14 mouse cellular contexts compared by ENCODE assay signal in the genomic region with DNA sequence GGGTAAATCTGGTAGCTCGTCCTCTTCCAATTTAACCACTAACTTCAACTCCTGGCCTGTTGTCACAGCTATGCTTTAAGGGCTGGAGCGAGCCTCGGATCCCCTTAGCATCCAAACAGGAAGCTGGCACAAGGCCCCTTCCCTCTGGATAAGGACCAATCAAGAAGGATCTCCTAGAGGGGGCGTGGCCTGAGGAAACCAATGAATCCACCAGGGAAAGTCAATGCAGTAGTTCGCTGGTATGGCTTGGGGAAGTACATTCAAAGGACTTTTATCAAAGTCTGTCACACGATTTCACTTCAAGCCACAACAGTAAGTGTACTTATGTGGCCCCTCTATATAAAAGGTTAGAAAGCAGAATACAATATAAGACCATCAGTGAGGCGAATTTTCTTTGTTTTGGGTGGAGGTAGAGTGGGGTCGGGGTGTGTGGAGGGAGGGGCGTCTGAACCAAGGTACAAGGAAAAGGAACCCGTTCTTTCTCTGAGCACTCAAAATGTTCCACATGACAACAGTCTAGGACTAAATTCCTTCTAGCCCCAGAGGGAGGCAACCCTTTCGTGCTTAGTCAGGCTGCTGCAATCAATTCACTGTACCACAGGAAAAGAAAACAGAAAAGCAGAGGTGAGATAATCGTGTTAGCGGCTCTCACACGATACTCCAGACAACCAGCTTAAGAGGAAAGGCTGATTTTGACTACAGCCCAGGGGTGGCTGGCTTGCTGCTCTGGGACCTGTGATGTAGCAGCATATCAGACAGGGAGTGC. TPM values are rescaled to one million over a fixed set of nuclear protein-coding genes. Genes with fewer than 3 reads are reported as not detected.
A peak's percentile ranks its signal among the peaks of the same experiment; 100 is the strongest.
DNase-seq lines count a peak whose midpoint lies in the region; ATAC-seq and TF ChIP-seq lines count a peak whose summit lies in the region.
"Had no signal": no experiment of that assay in that cellular context is flagged by ENCODE, and none has a peak within 500 bp of the region (broad histone marks: within the 10 kb centered on the region; RNA-seq: fewer than 3 reads in every experiment).

No protein-coding gene starts in this region.

- DNase-seq in hindbrain, embryonic 11.5 days (ENCODE audit: low spot score) = peak; percentile 17
- DNase-seq in 3134 (ENCODE audit: extremely low read depth, insufficient read length, low spot score) = peak; percentile 34
- peak; percentile 27 for DNase-seq in embryonic facial prominence, embryonic 10.5 days (ENCODE audit: low spot score)
- DNase-seq in right cerebral cortex, postnatal 10 days (ENCODE audit: low spot score in 2 of 2) = no peak
- DNase-seq: cerebellum, postnatal 36 days; kidney, adult 9 months; thymus, adult 2 months had no signal

- 66% methylated on average over 14 of the region's 14 CpGs for WGBS in hindbrain, embryonic 11.5 days
- 64% methylated on average over 14 of the region's 14 CpGs for WGBS in hindbrain, embryonic 16.5 days
- WGBS in embryonic facial prominence, embryonic 10.5 days = 64% methylated on average over 14 of the region's 14 CpGs
- WGBS in midbrain, embryonic 13.5 days = 64% methylated on average over 14 of the region's 14 CpGs

- H3K27ac ChIP-seq in hindbrain, embryonic 11.5 days (ENCODE audit: low read depth, low read length) = no peak overlapping the region
- H3K27ac ChIP-seq in hindbrain, embryonic 16.5 days (ENCODE audit: low read depth, low read length) = no peak overlapping the region
- no peak overlapping the region for H3K27ac ChIP-seq in embryonic facial prominence, embryonic 10.5 days (replicated peaks)
- H3K27ac ChIP-seq in midbrain, embryonic 13.5 days = no peak overlapping the region
- H3K27ac ChIP-seq: forebrain, embryonic 12.5 days; limb, embryonic 13.5 days had no signal

- H3K9ac ChIP-seq in hindbrain, embryonic 11.5 days (ENCODE audit: low read depth, low read length) = no peak overlapping the region
- no peak overlapping the region for H3K9ac ChIP-seq in hindbrain, embryonic 16.5 days (ENCODE audit: low read depth, low read length)
- no peak overlapping the region for H3K9ac ChIP-seq in midbrain, embryonic 13.5 days (replicated peaks)
- H3K9ac ChIP-seq: forebrain, embryonic 12.5 days; limb, embryonic 13.5 days had no signal

- H3K4me2 ChIP-seq in hindbrain, embryonic 11.5 days (replicated peaks; ENCODE audit: low read depth, low read length) = no peak overlapping the region
- no peak overlapping the region for H3K4me2 ChIP-seq in hindbrain, embryonic 16.5 days (ENCODE audit: low read length)
- H3K4me2 ChIP-seq in midbrain, embryonic 13.5 days (replicated peaks) = no peak overlapping the region
- H3K4me2 ChIP-seq: forebrain, embryonic 12.5 days; limb, embryonic 13.5 days; midbrain, embryonic 11.5 days had no signal

- no peak for ATAC-seq in hindbrain, embryonic 11.5 days (ENCODE audit: low FRiP score)
- ATAC-seq in hindbrain, embryonic 16.5 days = no peak
- ATAC-seq in midbrain, embryonic 13.5 days = no peak
- ATAC-seq: Patski had no signal

- no peak overlapping the region for H3K4me3 ChIP-seq in hindbrain, embryonic 11.5 days (ENCODE audit: low read depth, low read length)
- H3K4me3 ChIP-seq in hindbrain, embryonic 16.5 days (ENCODE audit: low read length) = no peak overlapping the region
- H3K4me3 ChIP-seq in E14TG2a.4 (replicated peaks; ENCODE audit: low read length) = peak overlapping the region; percentile 41
- no peak overlapping the region for H3K4me3 ChIP-seq in embryonic facial prominence, embryonic 10.5 days
- H3K4me3 ChIP-seq in midbrain, embryonic 13.5 days (replicated peaks) = no peak overlapping the region
- H3K4me3 ChIP-seq: forebrain, embryonic 12.5 days; limb, embryonic 13.5 days had no signal

- no peak for TF ChIP-seq CTCF in E14TG2a.4 (conservative IDR thresholded peaks at IDR 0.05; ENCODE audit: low read length)

- no peaks in the 10 kb centered on the region for H3K27me3 ChIP-seq in hindbrain, embryonic 11.5 days (ENCODE audit: control insufficient read depth, insufficient read depth, low read length)
- H3K27me3 ChIP-seq in hindbrain, embryonic 16.5 days (replicated peaks; ENCODE audit: control insufficient read depth, insufficient read depth, low read length) = no peaks in the 10 kb centered on the region
- peaks cover 4% of the 10 kb centered on the region; the same call in 1 of the 2 replicates for H3K27me3 ChIP-seq in E14TG2a.4 (ENCODE audit: insufficient read depth, low read length)
- H3K27me3 ChIP-seq in embryonic facial prominence, embryonic 10.5 days (replicated peaks; ENCODE audit: low read depth, poor library complexity, severe bottlenecking) = no peaks in the 10 kb centered on the region
- no peaks in the 10 kb centered on the region for H3K27me3 ChIP-seq in midbrain, embryonic 13.5 days
- H3K27me3 ChIP-seq: limb, embryonic 13.5 days had no signal

- H3K9me3 ChIP-seq in hindbrain, embryonic 11.5 days (ENCODE audit: control insufficient read depth, low read length) = no peaks in the 10 kb centered on the region
- no peaks in the 10 kb centered on the region for H3K9me3 ChIP-seq in hindbrain, embryonic 16.5 days (ENCODE audit: control insufficient read depth, low read length)
- H3K9me3 ChIP-seq in E14TG2a.4 (ENCODE audit: low read length) = no peaks in the 10 kb centered on the region
- no peaks in the 10 kb centered on the region for H3K9me3 ChIP-seq in embryonic facial prominence, embryonic 10.5 days
- H3K9me3 ChIP-seq in midbrain, embryonic 13.5 days = no peaks in the 10 kb centered on the region
- H3K9me3 ChIP-seq: forebrain, embryonic 12.5 days; limb, embryonic 13.5 days had no signal

- no peaks in the 10 kb centered on the region for H3K36me3 ChIP-seq in hindbrain, embryonic 11.5 days (ENCODE audit: control insufficient read depth, insufficient read depth, low read length)
- no peaks in the 10 kb centered on the region for H3K36me3 ChIP-seq in hindbrain, embryonic 16.5 days (ENCODE audit: control insufficient read depth, insufficient read depth, low read length)
- no peaks in the 10 kb centered on the region for H3K36me3 ChIP-seq in E14TG2a.4 (ENCODE audit: insufficient read depth, low read length)
- no peaks in the 10 kb centered on the region for H3K36me3 ChIP-seq in embryonic facial prominence, embryonic 10.5 days (replicated peaks)
- H3K36me3 ChIP-seq in midbrain, embryonic 13.5 days = no peaks in the 10 kb centered on the region
- H3K36me3 ChIP-seq: forebrain, embryonic 12.5 days; limb, embryonic 13.5 days had no signal

- H3K4me1 ChIP-seq in hindbrain, embryonic 11.5 days (replicated peaks; ENCODE audit: control insufficient read depth, insufficient read depth, low read length) = no peaks in the 10 kb centered on the region
- H3K4me1 ChIP-seq in hindbrain, embryonic 16.5 days (ENCODE audit: control insufficient read depth, insufficient read depth, low read depth, low read length) = no peaks in the 10 kb centered on the region
- peaks cover 29% of the 10 kb centered on the region for H3K4me1 ChIP-seq in E14TG2a.4 (replicated peaks; ENCODE audit: low read depth, low read length)
- no peaks in the 10 kb centered on the region for H3K4me1 ChIP-seq in embryonic facial prominence, embryonic 10.5 days
- H3K4me1 ChIP-seq in midbrain, embryonic 13.5 days (replicated peaks) = no peaks in the 10 kb centered on the region
- H3K4me1 ChIP-seq: forebrain, embryonic 12.5 days; limb, embryonic 13.5 days had no signal

RNA-seq across cellular contexts. Expression of gene Zdhhc14, which starts 16.2 kb away (rescaled TPM):
- polyA plus RNA-seq in hindbrain, embryonic 11.5 days (2014; fragmentation: Nextera tagmentation; extraction: Ambion mirVana) = 2.4 and 2.6 TPM in 2 replicates
- 5.0 and 9.0 TPM in 2 replicates for polyA plus RNA-seq in hindbrain, embryonic 16.5 days (2015; fragmentation: Nextera tagmentation; extraction: Ambion mirVana)
- polyA plus RNA-seq in embryonic facial prominence, embryonic 10.5 days (2016; fragmentation: Nextera tagmentation; extraction: Ambion mirVana) = 1.2 TPM in 2 replicates
- 4.4 and 5.8 TPM in 2 replicates for polyA plus RNA-seq in midbrain, embryonic 13.5 days (2015; fragmentation: Nextera tagmentation; extraction: Ambion mirVana)

RNA-seq across cellular contexts. Expression of gene Tmem242, which starts 36.1 kb away (rescaled TPM):
- polyA plus RNA-seq in hindbrain, embryonic 11.5 days (2014; fragmentation: Nextera tagmentation; extraction: Ambion mirVana) = 129 and 142 TPM in 2 replicates
- 112 and 118 TPM in 2 replicates for polyA plus RNA-seq in hindbrain, embryonic 16.5 days (2015; fragmentation: Nextera tagmentation; extraction: Ambion mirVana)
- polyA plus RNA-seq in embryonic facial prominence, embryonic 10.5 days (2016; fragmentation: Nextera tagmentation; extraction: Ambion mirVana) = 135 and 137 TPM in 2 replicates
- 109 and 111 TPM in 2 replicates for polyA plus RNA-seq in midbrain, embryonic 13.5 days (2015; fragmentation: Nextera tagmentation; extraction: Ambion mirVana)

RNA-seq across cellular contexts. Expression of gene Ldhal6b, which starts 57.6 kb away (rescaled TPM):
- polyA plus RNA-seq in hindbrain, embryonic 11.5 days (2014; fragmentation: Nextera tagmentation; extraction: Ambion mirVana) = not detected in 2 replicates
- not detected in 2 replicates for polyA plus RNA-seq in hindbrain, embryonic 16.5 days (2015; fragmentation: Nextera tagmentation; extraction: Ambion mirVana)
- polyA plus RNA-seq in embryonic facial prominence, embryonic 10.5 days (2016; fragmentation: Nextera tagmentation; extraction: Ambion mirVana) = not detected in 2 replicates
- 0.23 TPM in 1 of 2 replicates, not detected in the other for polyA plus RNA-seq in midbrain, embryonic 13.5 days (2015; fragmentation: Nextera tagmentation; extraction: Ambion mirVana)
- polyA plus RNA-seq: limb, embryonic 13.5 days; midbrain, embryonic 11.5 days had no signal

Comparison
In these comparisons a context has a peak if more than half of its experiments do, and no peak if none do; other contexts are left out.
1. DNase-seq: peak in hindbrain, embryonic 11.5 days (single experiment), 3134 (single experiment) and embryonic facial prominence, embryonic 10.5 days (single experiment); none in right cerebral cortex, postnatal 10 days (0 of 2).